Mouse (Mus musculus) lung, adult 2 months (tissue): Measurements from ENCODE around the gene Asic2.

Experiments
- CTCF ChIP-seq: fragments of 200-500 bp; IDR thresholded peaks from 2 replicates; pipeline ENCODE4 v1.5.1; 2011; ENCODE audit warnings: mild to moderate bottlenecking, low read length, control low read depth; ENCODE audit not compliant: insufficient read depth
- POLR2A ChIP-seq: fragments of 200-500 bp; IDR thresholded peaks from 2 replicates; pipeline ENCODE4 v1.6.1; 2011; ENCODE audit warnings: low read depth, mild to moderate bottlenecking, control low read depth, low read length, borderline replicate concordance; ENCODE audit errors: extremely low read depth

DNA sequence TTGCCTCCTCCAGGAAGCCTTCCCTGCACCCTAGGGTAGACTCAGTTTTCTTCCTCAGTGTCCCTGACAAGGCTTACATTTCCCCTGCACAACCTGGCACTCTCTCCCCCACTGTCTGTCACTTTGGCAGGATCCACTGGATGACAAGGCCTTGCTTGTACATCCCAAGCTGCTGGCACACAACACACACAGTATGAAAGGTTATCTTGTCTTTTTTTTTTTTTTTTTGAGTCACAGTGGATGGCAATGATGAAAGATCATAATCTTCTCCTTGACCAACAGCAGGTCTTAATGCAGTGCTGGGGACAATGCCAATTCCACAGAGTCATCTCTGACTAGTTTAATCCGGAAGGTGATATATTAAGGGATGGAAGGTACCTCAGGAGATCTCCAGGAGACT is 30.7 kb downstream of the Asic2 start:
- TF ChIP-seq POLR2A (no peak), CTCF (no peak)
